In genomic region chr8:102738395-102738794, GRCm38 (mm10) we compare ENCODE assay signal across 13 mouse cellular contexts. TPM values are rescaled to one million over a fixed set of nuclear protein-coding genes. Genes with fewer than 3 reads are reported as not detected.
DNase-seq lines count a peak whose midpoint lies in the region; ATAC-seq lines count a peak whose summit lies in the region.
"Had no signal": no experiment of that assay in that cellular context is flagged by ENCODE, and none has a peak within 500 bp of the region (broad histone marks: within the 10 kb centered on the region; RNA-seq: fewer than 3 reads in every experiment).

No protein-coding gene starts in this region.

- no peaks in the 10 kb centered on the region for H3K27me3 ChIP-seq in hindbrain, embryonic 15.5 days
- H3K27me3 ChIP-seq in hindbrain, embryonic 11.5 days (ENCODE audit: control insufficient read depth, insufficient read depth, low read length), result no peaks in the 10 kb centered on the region
- H3K27me3 ChIP-seq in forebrain, embryonic 16.5 days (replicated peaks; ENCODE audit: control insufficient read depth, insufficient read depth, low read length), result no peaks in the 10 kb centered on the region
- no peaks in the 10 kb centered on the region for H3K27me3 ChIP-seq in kidney, embryonic 15.5 days
- H3K27me3 ChIP-seq: CH12.LX; liver, embryonic 12.5 days; Patski had no signal

- 88% methylated on average over 7 of the region's 7 CpGs for WGBS in hindbrain, embryonic 15.5 days
- 95% methylated on average over 7 of the region's 7 CpGs for WGBS in hindbrain, embryonic 11.5 days
- WGBS in forebrain, embryonic 16.5 days, result 70% methylated on average over 7 of the region's 7 CpGs
- 91% methylated on average over 7 of the region's 7 CpGs for WGBS in kidney, embryonic 15.5 days

- no peak overlapping the region for H3K9ac ChIP-seq in hindbrain, embryonic 15.5 days
- H3K9ac ChIP-seq in hindbrain, embryonic 11.5 days (ENCODE audit: low read depth, low read length), result no peak overlapping the region
- no peak overlapping the region for H3K9ac ChIP-seq in forebrain, embryonic 16.5 days (replicated peaks; ENCODE audit: low read depth, low read length)
- H3K9ac ChIP-seq in kidney, embryonic 15.5 days, result no peak overlapping the region
- H3K9ac ChIP-seq: liver, embryonic 12.5 days had no signal

- no peaks in the 10 kb centered on the region for H3K36me3 ChIP-seq in hindbrain, embryonic 15.5 days
- H3K36me3 ChIP-seq in hindbrain, embryonic 11.5 days (ENCODE audit: control insufficient read depth, insufficient read depth, low read length), result no peaks in the 10 kb centered on the region
- H3K36me3 ChIP-seq in forebrain, embryonic 16.5 days (ENCODE audit: control insufficient read depth, insufficient read depth), result no peaks in the 10 kb centered on the region
- H3K36me3 ChIP-seq in kidney, embryonic 15.5 days, result peaks cover 15% of the 10 kb centered on the region
- H3K36me3 ChIP-seq: liver, embryonic 12.5 days had no signal

- DNase-seq in hindbrain, embryonic 11.5 days (ENCODE audit: low spot score), result no peak
- DNase-seq in right cerebral cortex, adult 18-20 months, result peak; percentile 18
- no peak for DNase-seq in right cerebral cortex, postnatal 14 days
- peak; percentile 77 for DNase-seq in retina, postnatal 1 day
- DNase-seq: kidney, adult 9 months; thymus, adult 2 months had no signal

- no peak for ATAC-seq in hindbrain, embryonic 15.5 days (ENCODE audit: low FRiP score, low read depth)
- no peak for ATAC-seq in hindbrain, embryonic 11.5 days (ENCODE audit: low FRiP score)
- peak; percentile 53 for ATAC-seq in forebrain, embryonic 16.5 days
- ATAC-seq in kidney, embryonic 15.5 days (replicated peaks; ENCODE audit: low FRiP score), result no peak
- ATAC-seq: liver, embryonic 12.5 days; lung, postnatal 0 days; Patski had no signal

- H3K4me2 ChIP-seq in hindbrain, embryonic 15.5 days, result peak overlapping the region; percentile 2; the same call in 1 of the 2 replicates
- no peak overlapping the region for H3K4me2 ChIP-seq in hindbrain, embryonic 11.5 days (replicated peaks; ENCODE audit: low read depth, low read length)
- peak overlapping the region; percentile 27; the same call in 1 of the 2 replicates for H3K4me2 ChIP-seq in forebrain, embryonic 16.5 days (ENCODE audit: low read length)
- H3K4me2 ChIP-seq in kidney, embryonic 15.5 days, result no peak overlapping the region
- H3K4me2 ChIP-seq: liver, embryonic 12.5 days had no signal

- peaks cover 18% of the 10 kb centered on the region for H3K4me1 ChIP-seq in hindbrain, embryonic 15.5 days (replicated peaks)
- no peaks in the 10 kb centered on the region for H3K4me1 ChIP-seq in hindbrain, embryonic 11.5 days (replicated peaks; ENCODE audit: control insufficient read depth, insufficient read depth, low read length)
- peaks cover 21% of the 10 kb centered on the region for H3K4me1 ChIP-seq in forebrain, embryonic 16.5 days (replicated peaks; ENCODE audit: control insufficient read depth, insufficient read depth, low read length)
- H3K4me1 ChIP-seq in kidney, embryonic 15.5 days, result peaks cover 27% of the 10 kb centered on the region
- H3K4me1 ChIP-seq: liver, embryonic 12.5 days had no signal

- H3K27ac ChIP-seq in hindbrain, embryonic 15.5 days (replicated peaks), result peak overlapping the region; percentile 63; the same call in 1 of the 2 replicates
- no peak overlapping the region for H3K27ac ChIP-seq in hindbrain, embryonic 11.5 days (ENCODE audit: low read depth, low read length)
- peak overlapping the region; percentile 60 for H3K27ac ChIP-seq in forebrain, embryonic 16.5 days (ENCODE audit: low read length)
- H3K27ac ChIP-seq in kidney, embryonic 15.5 days, result no peak overlapping the region
- H3K27ac ChIP-seq: liver, embryonic 12.5 days had no signal

- H3K4me3 ChIP-seq in hindbrain, embryonic 15.5 days, result no peak overlapping the region
- H3K4me3 ChIP-seq in hindbrain, embryonic 11.5 days (ENCODE audit: low read depth, low read length), result no peak overlapping the region
- H3K4me3 ChIP-seq in forebrain, embryonic 16.5 days (replicated peaks; ENCODE audit: low read length), result no peak overlapping the region
- H3K4me3 ChIP-seq in kidney, embryonic 15.5 days (replicated peaks), result no peak overlapping the region
- H3K4me3 ChIP-seq: liver, embryonic 12.5 days had no signal

- no peaks in the 10 kb centered on the region for H3K9me3 ChIP-seq in hindbrain, embryonic 15.5 days
- no peaks in the 10 kb centered on the region for H3K9me3 ChIP-seq in hindbrain, embryonic 11.5 days (ENCODE audit: control insufficient read depth, low read length)
- no peaks in the 10 kb centered on the region for H3K9me3 ChIP-seq in forebrain, embryonic 16.5 days (ENCODE audit: control insufficient read depth, low read length)
- no peaks in the 10 kb centered on the region for H3K9me3 ChIP-seq in kidney, embryonic 15.5 days (replicated peaks)
- H3K9me3 ChIP-seq: liver, embryonic 12.5 days had no signal

RNA-seq across cellular contexts. Expression of gene Cdh11, which starts 47.0 kb away (rescaled TPM):
- 38.7 and 40.9 TPM in 2 replicates for polyA plus RNA-seq in hindbrain, embryonic 15.5 days (2015; fragmentation: Nextera tagmentation; extraction: Ambion mirVana)
- 81.7 and 89.9 TPM in 2 replicates for polyA plus RNA-seq in hindbrain, embryonic 11.5 days (2014; fragmentation: Nextera tagmentation; extraction: Ambion mirVana)
- polyA plus RNA-seq in forebrain, embryonic 16.5 days (2015; fragmentation: Nextera tagmentation; extraction: Ambion mirVana), result 36.0 and 40.6 TPM in 2 replicates
- 128 and 130 TPM in 2 replicates for polyA plus RNA-seq in kidney, embryonic 15.5 days (2015; fragmentation: Nextera tagmentation; extraction: Ambion mirVana)

Comparison
In these comparisons a context has a peak if more than half of its experiments do, and no peak if none do; other contexts are left out.
1. H3K27ac ChIP-seq: peak in hindbrain, embryonic 15.5 days (single experiment) and forebrain, embryonic 16.5 days (single experiment); none in hindbrain, embryonic 11.5 days (single experiment) and kidney, embryonic 15.5 days (single experiment).
2. H3K4me2 ChIP-seq: peak in hindbrain, embryonic 15.5 days (single experiment) and forebrain, embryonic 16.5 days (single experiment); none in hindbrain, embryonic 11.5 days (single experiment) and kidney, embryonic 15.5 days (single experiment).
3. DNase-seq: peak in right cerebral cortex, adult 18-20 months (single experiment) and retina, postnatal 1 day (single experiment); none in hindbrain, embryonic 11.5 days (single experiment) and right cerebral cortex, postnatal 14 days (single experiment).